In the genomic region with DNA sequence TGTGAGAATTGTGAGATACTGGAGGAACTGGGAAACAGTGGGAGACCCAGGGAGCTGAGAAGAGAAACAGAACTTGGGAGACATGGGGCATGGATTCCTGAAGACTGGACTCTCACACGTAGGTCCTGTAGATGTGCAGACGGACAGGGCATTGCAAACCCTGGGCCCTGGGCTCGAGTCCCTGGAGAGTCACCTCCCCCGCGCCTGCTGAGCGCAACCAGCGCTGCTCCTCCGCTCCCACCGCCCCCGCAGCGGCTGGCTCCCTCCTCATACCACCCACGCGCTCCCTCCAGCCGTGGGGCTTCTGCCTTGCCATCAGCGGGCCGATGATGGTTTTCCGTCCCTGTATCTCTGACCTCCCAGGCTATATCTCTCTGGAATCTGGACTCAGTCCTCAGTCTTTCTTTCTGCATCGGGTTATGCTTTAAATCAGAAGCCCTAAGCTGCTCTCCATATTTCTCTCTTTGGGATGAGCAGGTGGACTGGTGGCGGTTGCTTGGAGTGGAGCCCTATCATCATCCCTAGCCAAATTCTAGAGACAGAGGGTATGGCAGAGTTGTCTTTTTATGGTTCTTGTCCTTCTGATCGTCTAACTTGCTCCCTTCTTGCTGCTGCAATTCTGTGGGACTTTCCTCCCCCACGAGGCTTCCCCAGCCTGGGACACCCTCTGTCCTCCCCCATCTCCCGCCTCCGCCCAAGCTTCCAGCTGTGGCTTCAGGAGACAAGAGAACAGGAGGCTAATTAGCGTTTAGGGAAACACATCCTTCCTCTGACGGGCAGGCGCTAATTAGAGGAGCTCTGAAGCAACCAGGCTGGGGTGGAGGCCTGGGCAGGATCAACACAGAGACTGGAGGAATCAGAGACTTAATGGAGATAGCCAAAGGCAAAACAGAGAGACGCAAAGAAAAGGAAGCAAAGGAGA, we compare ENCODE assay signal across 11 mouse cellular contexts. TPM values are rescaled to one million over a fixed set of nuclear protein-coding genes. Genes with fewer than 3 reads are reported as not detected.
DNase-seq lines count a peak whose midpoint lies in the region; ATAC-seq and TF ChIP-seq lines count a peak whose summit lies in the region.
"Had no signal": no experiment of that assay in that cellular context is flagged by ENCODE, and none has a peak within 500 bp of the region (broad histone marks: within the 10 kb centered on the region; RNA-seq: fewer than 3 reads in every experiment).

No protein-coding gene starts in this region.

- no peak overlapping the region for H3K9ac ChIP-seq in midbrain, embryonic 14.5 days (replicated peaks; ENCODE audit: low read length)
- no peak overlapping the region for H3K9ac ChIP-seq in midbrain, postnatal 0 days (replicated peaks; ENCODE audit: low read length, poor library complexity, severe bottlenecking)
- no peak overlapping the region for H3K9ac ChIP-seq in heart, embryonic 12.5 days
- H3K9ac ChIP-seq: liver, embryonic 15.5 days had no signal

- no peak overlapping the region for H3K4me2 ChIP-seq in midbrain, embryonic 14.5 days (ENCODE audit: low read length)
- H3K4me2 ChIP-seq in midbrain, postnatal 0 days (ENCODE audit: low read depth, low read length, poor library complexity, severe bottlenecking): no peak overlapping the region
- H3K4me2 ChIP-seq in heart, embryonic 12.5 days: no peak overlapping the region
- H3K4me2 ChIP-seq: liver, embryonic 15.5 days had no signal

- DNase-seq in cerebellum, adult 11-12 months: peak; percentile 81
- DNase-seq in cerebellum, adult 11 months: no peak
- peak; percentile 44 for DNase-seq in midbrain, embryonic 14.5 days
- no peak for DNase-seq in midbrain, postnatal 0 days (ENCODE audit: low spot score)
- peak; percentile 76 to 84 for DNase-seq in layer of hippocampus, adult 18-20 months (ENCODE audit: low spot score in 2 of 2)
- peak; percentile 68 to 72 for DNase-seq in right cerebral cortex, postnatal 36 days (ENCODE audit: low spot score in 2 of 2)
- no peak for DNase-seq in Muller cell, postnatal 12 days (ENCODE audit: inconsistent ontology term)
- DNase-seq: kidney, adult 11 months had no signal

- no peaks in the 10 kb centered on the region for H3K4me1 ChIP-seq in midbrain, embryonic 14.5 days (ENCODE audit: control insufficient read depth, insufficient read depth, low read length)
- no peaks in the 10 kb centered on the region for H3K4me1 ChIP-seq in midbrain, postnatal 0 days (ENCODE audit: insufficient read depth, low read length)
- no peaks in the 10 kb centered on the region for H3K4me1 ChIP-seq in heart, embryonic 12.5 days (replicated peaks)
- H3K4me1 ChIP-seq: liver, embryonic 15.5 days had no signal

- ATAC-seq in midbrain, embryonic 14.5 days (ENCODE audit: low FRiP score, low TSS enrichment): no peak
- ATAC-seq in midbrain, postnatal 0 days (ENCODE audit: low FRiP score): no peak
- ATAC-seq in heart, embryonic 12.5 days (ENCODE audit: insufficient number of reproducible peaks, low FRiP score): no peak

- no peaks in the 10 kb centered on the region for H3K27me3 ChIP-seq in midbrain, embryonic 14.5 days (ENCODE audit: control insufficient read depth, insufficient read depth, low read length)
- no peaks in the 10 kb centered on the region for H3K27me3 ChIP-seq in midbrain, postnatal 0 days (ENCODE audit: insufficient read depth, low read length)
- peaks cover 40% of the 10 kb centered on the region for H3K27me3 ChIP-seq in heart, embryonic 12.5 days (replicated peaks)

- no peak overlapping the region for H3K4me3 ChIP-seq in midbrain, embryonic 14.5 days (replicated peaks; ENCODE audit: low read depth, low read length)
- no peak overlapping the region for H3K4me3 ChIP-seq in midbrain, postnatal 0 days (ENCODE audit: low read depth, low read length)
- H3K4me3 ChIP-seq in heart, embryonic 12.5 days: no peak overlapping the region
- H3K4me3 ChIP-seq: liver, embryonic 15.5 days had no signal

- H3K36me3 ChIP-seq in midbrain, embryonic 14.5 days (ENCODE audit: control insufficient read depth, insufficient read depth, low read length): peaks cover 20% of the 10 kb centered on the region
- H3K36me3 ChIP-seq in midbrain, postnatal 0 days (ENCODE audit: insufficient read depth, low read length): peaks cover 14% of the 10 kb centered on the region
- no peaks in the 10 kb centered on the region; the same call in 1 of the 2 replicates for H3K36me3 ChIP-seq in heart, embryonic 12.5 days
- H3K36me3 ChIP-seq: liver, embryonic 15.5 days had no signal

- no peak for TF ChIP-seq CTCF in midbrain, postnatal 0 days (IDR thresholded peaks at IDR 0.05)

- H3K27ac ChIP-seq in midbrain, embryonic 14.5 days (replicated peaks; ENCODE audit: low read depth, low read length): peak overlapping the region; percentile 32; the same call in 1 of the 2 replicates
- no peak overlapping the region for H3K27ac ChIP-seq in midbrain, postnatal 0 days (ENCODE audit: low read depth, low read length)
- H3K27ac ChIP-seq in heart, embryonic 12.5 days (ENCODE audit: poor library complexity, severe bottlenecking): no peak overlapping the region
- H3K27ac ChIP-seq: liver, embryonic 15.5 days had no signal

- no peaks in the 10 kb centered on the region for H3K9me3 ChIP-seq in midbrain, embryonic 14.5 days (ENCODE audit: control insufficient read depth, low read length)
- H3K9me3 ChIP-seq in midbrain, postnatal 0 days (ENCODE audit: low read length): no peaks in the 10 kb centered on the region
- H3K9me3 ChIP-seq in heart, embryonic 12.5 days (replicated peaks): no peaks in the 10 kb centered on the region
- H3K9me3 ChIP-seq: liver, embryonic 15.5 days had no signal

- 31% methylated on average over 27 of the region's 27 CpGs for WGBS in midbrain, embryonic 14.5 days
- WGBS in midbrain, postnatal 0 days: 43% methylated on average over 25 of the region's 27 CpGs
- 31% methylated on average over 27 of the region's 27 CpGs for WGBS in heart, embryonic 12.5 days

RNA-seq across cellular contexts. Expression of a gene that starts 17.1 kb away (rescaled TPM):
- 1.1 and 1.2 TPM in 2 replicates for polyA plus RNA-seq in midbrain, embryonic 14.5 days (2014; fragmentation: Nextera tagmentation; extraction: Ambion mirVana)
- total RNA-seq in midbrain, postnatal 0 days (2014; rRNA removed): 64.2 and 76.0 TPM in 2 replicates
- 0.96 and 1.1 TPM in 2 replicates for polyA plus RNA-seq in midbrain, postnatal 0 days (2015; fragmentation: Nextera tagmentation; extraction: Ambion mirVana)
- 100 to 1,000 TPM; 277 to 290 TPM for total RNA-seq in layer of hippocampus, adult 18-20 months (2021)
- polyA plus RNA-seq in heart, embryonic 12.5 days (2016; fragmentation: Nextera tagmentation; extraction: Ambion mirVana): 0.28 and 0.30 TPM in 2 replicates
- total RNA-seq: megakaryocyte, adult 5-6 weeks had no signal
- polyA plus RNA-seq: liver, embryonic 15.5 days had no signal

RNA-seq across cellular contexts. Expression of a gene that starts 27.1 kb away (rescaled TPM):
- 33.1 and 40.5 TPM in 2 replicates for polyA plus RNA-seq in midbrain, embryonic 14.5 days (2014; fragmentation: Nextera tagmentation; extraction: Ambion mirVana)
- 42.5 and 44.1 TPM in 2 replicates for total RNA-seq in midbrain, postnatal 0 days (2014; rRNA removed)
- polyA plus RNA-seq in midbrain, postnatal 0 days (2015; fragmentation: Nextera tagmentation; extraction: Ambion mirVana): 35.9 and 36.7 TPM in 2 replicates
- total RNA-seq in layer of hippocampus, adult 18-20 months (2021): 10 to 100 TPM; 34.2 to 34.3 TPM
- polyA plus RNA-seq in heart, embryonic 12.5 days (2016; fragmentation: Nextera tagmentation; extraction: Ambion mirVana): 29.4 and 31.0 TPM in 2 replicates

RNA-seq across cellular contexts. Expression of a gene that starts 28.1 kb away (rescaled TPM):
- polyA plus RNA-seq in midbrain, embryonic 14.5 days (2014; fragmentation: Nextera tagmentation; extraction: Ambion mirVana): 137 and 151 TPM in 2 replicates
- 93.8 and 111 TPM in 2 replicates for total RNA-seq in midbrain, postnatal 0 days (2014; rRNA removed)
- 106 TPM in 2 replicates for polyA plus RNA-seq in midbrain, postnatal 0 days (2015; fragmentation: Nextera tagmentation; extraction: Ambion mirVana)
- total RNA-seq in layer of hippocampus, adult 18-20 months (2021): 10 to 100 TPM; 33.7 to 38.2 TPM
- 18.2 and 21.5 TPM in 2 replicates for polyA plus RNA-seq in heart, embryonic 12.5 days (2016; fragmentation: Nextera tagmentation; extraction: Ambion mirVana)

RNA-seq across cellular contexts. Expression of a gene that starts 48.5 kb away (rescaled TPM):
- 209 and 245 TPM in 2 replicates for polyA plus RNA-seq in midbrain, embryonic 14.5 days (2014; fragmentation: Nextera tagmentation; extraction: Ambion mirVana)
- 375 and 403 TPM in 2 replicates for total RNA-seq in midbrain, postnatal 0 days (2014; rRNA removed)
- 236 and 258 TPM in 2 replicates for polyA plus RNA-seq in midbrain, postnatal 0 days (2015; fragmentation: Nextera tagmentation; extraction: Ambion mirVana)
- total RNA-seq in layer of hippocampus, adult 18-20 months (2021): 100 to 1,000 TPM; 293 to 307 TPM
- 144 and 159 TPM in 2 replicates for polyA plus RNA-seq in heart, embryonic 12.5 days (2016; fragmentation: Nextera tagmentation; extraction: Ambion mirVana)

Comparison
In these comparisons a context has a peak if more than half of its experiments do, and no peak if none do; other contexts are left out.
1. DNase-seq: peak in cerebellum, adult 11-12 months (single experiment), midbrain, embryonic 14.5 days (single experiment), layer of hippocampus, adult 18-20 months (2 of 2) and right cerebral cortex, postnatal 36 days (2 of 2); none in cerebellum, adult 11 months (single experiment), midbrain, postnatal 0 days (single experiment) and Muller cell, postnatal 12 days (single experiment).